Mouse (Mus musculus): ENCODE results near the gene Opalin.

Opalin gene

DNA sequence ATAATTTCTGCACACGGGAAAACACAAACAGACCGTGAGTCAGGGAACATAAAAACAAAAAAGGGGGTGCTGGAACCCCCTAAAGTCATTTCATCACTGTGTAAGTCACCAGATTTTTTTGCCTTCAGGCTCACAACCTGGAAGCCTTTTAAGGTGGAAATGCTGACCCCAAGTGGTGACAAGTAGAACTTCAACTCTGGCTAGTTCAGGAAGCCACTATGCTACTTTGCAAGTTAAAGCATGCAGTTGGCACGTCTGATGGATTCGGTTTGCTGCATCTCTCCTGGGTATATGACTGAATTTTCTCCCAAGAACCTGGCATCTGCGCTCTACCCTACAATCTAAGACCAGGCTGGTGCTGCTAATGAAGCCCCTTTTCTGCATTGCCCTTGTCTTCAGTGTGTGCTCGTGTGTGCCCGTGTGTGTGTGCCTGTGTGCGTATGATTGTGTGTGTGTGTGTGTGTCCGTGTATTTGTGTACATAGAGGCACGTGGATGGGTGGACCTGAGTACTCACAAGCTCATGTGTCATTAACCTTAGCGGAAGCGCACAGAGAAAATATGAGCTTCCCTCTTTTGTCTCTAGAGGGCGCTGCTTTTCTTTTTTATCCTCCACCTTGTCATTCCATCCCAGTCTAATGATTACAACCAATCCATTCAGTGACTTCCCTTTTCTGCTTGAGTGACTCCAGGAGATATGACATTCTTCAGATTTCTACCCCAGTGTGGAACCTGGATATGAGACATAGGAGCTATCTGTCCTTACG is 60.8 kb downstream of the Opalin start:
- in situ Hi-C loops (cut with MboI, MseI), result no loop called here

DNA sequence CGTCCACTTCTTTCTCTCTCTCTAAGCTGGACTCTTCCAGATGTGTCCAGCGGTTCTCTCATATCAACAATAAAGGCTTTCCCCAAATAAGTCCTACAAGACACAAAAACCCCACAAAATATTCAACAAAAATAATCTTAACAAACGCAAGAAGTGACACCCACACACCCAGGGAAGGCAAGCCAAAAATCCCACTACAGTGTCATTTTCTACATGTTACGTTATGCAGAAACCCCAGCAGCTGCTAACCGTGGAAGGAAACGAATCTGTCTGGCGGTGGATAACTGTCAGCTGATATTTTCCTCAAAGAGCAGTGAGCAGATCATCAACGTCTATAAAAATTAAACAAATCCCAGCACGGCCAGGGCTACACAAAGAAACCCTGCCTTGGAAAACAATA is 62.9 kb downstream of the Opalin start:
- in situ Hi-C loops (cut with MboI, MseI), result no loop called here

DNA sequence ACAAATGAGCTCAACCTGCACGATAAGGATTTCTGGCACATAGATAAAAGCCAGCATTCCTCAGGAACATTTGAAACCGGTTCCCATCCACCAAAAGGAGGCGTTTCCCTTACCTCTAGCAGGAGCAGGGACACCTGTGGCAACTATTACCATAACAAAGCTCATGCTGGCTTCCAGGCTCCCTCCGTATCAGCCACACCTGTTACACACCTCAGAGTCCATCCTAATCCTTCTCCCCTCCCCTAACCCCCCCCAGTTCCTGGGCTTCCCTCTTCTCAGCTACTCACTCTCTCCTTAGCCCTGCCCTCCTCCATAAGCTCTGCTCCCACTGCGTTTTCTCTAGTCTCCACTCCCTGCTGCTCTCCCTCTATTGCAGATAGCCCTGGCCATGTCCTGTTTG is 63.3 kb downstream of the Opalin start:
- in situ Hi-C loops (cut with MboI, MseI), result no loop called here

All from T-helper 1 cell (primary cell).